Mouse (Mus musculus) embryonic facial prominence, embryonic 14.5 days (tissue): ENCODE results near the gene Olfr444. TPM values are rescaled to one million over a fixed set of nuclear protein-coding genes. Genes with fewer than 3 reads are reported as not detected.

Source experiments
- ATAC-seq: fragments of 200-750 bp; cut with Nextera tagmentation; 2 replicates; pipeline ENCODE4 v1.8.0; 2017; ENCODE audit warnings: low read depth, moderate number of reproducible peaks, moderate TSS enrichment
- DNase-seq: peaks from one replicate; pipeline ENCODE4 v3.0.0-alpha.2; 2015; ENCODE audit warnings: low spot score
- H3K27ac ChIP-seq: fragments of 300-500 bp; sonication (generic); replicated peaks from 2 replicates; pipeline ENCODE4 v1.5.1; 2014; ENCODE audit warnings: low read depth, mild to moderate bottlenecking, low read length, moderate library complexity
- H3K27me3 ChIP-seq: fragments of 300-500 bp; sonication (generic); replicated peaks from 2 replicates; pipeline ENCODE4 v1.6.1; 2014; ENCODE audit warnings: low read length; ENCODE audit not compliant: control insufficient read depth, insufficient read depth
- H3K36me3 ChIP-seq: fragments of 300-500 bp; sonication (generic); 2 replicates; pipeline ENCODE4 v1.6.1; 2014; ENCODE audit warnings: low read length, mixed read lengths; ENCODE audit not compliant: control insufficient read depth, insufficient read depth
- H3K4me1 ChIP-seq: fragments of 300-500 bp; sonication (generic); 2 replicates; pipeline ENCODE4 v1.6.1; 2014; ENCODE audit warnings: antibody characterized with exemption, low read length; ENCODE audit not compliant: control insufficient read depth, insufficient read depth
- H3K4me2 ChIP-seq: fragments of 300-500 bp; sonication (generic); 2 replicates; pipeline ENCODE4 v1.6.1; 2014; ENCODE audit warnings: low read depth, mild to moderate bottlenecking, low read length, moderate library complexity, mixed read lengths
- H3K4me3 ChIP-seq: fragments of 300-500 bp; sonication (generic); 2 replicates; pipeline ENCODE4 v1.5.1; 2014; ENCODE audit warnings: low read depth, mild to moderate bottlenecking, low read length
- H3K9ac ChIP-seq: fragments of 300-500 bp; sonication (generic); 2 replicates; pipeline ENCODE4 v1.6.1; 2014; ENCODE audit warnings: low read depth, mild to moderate bottlenecking, low read length, moderate library complexity, mixed read lengths
- H3K9me3 ChIP-seq: fragments of 300-500 bp; sonication (generic); 2 replicates; pipeline ENCODE4 v1.6.1; 2016; ENCODE audit warnings: low read length; ENCODE audit not compliant: control insufficient read depth
- WGBS: fragments of 180-500 bp; shearing (Covaris S2); extraction: QIAGEN DNeasy Blood & Tissue Kit; methylation state at CpG from one replicate; pipeline ENCODE4 v1.1.7; 2014; 5-methylcytosine and 5-hydroxymethylcytosine counted together
- polyA plus RNA-seq: library from polyadenylated mRNA; unstranded; fragments of >200 nt; fragmentation: Nextera tagmentation; extraction: Ambion mirVana; gene quantifications from 2 replicates; pipeline ENCODE4 v1.2.1, GENCODE M21; 2014

Olfr444 gene
- 0.11 TPM in 1 of 2 replicates, not detected in the other for polyA plus RNA-seq

DNA sequence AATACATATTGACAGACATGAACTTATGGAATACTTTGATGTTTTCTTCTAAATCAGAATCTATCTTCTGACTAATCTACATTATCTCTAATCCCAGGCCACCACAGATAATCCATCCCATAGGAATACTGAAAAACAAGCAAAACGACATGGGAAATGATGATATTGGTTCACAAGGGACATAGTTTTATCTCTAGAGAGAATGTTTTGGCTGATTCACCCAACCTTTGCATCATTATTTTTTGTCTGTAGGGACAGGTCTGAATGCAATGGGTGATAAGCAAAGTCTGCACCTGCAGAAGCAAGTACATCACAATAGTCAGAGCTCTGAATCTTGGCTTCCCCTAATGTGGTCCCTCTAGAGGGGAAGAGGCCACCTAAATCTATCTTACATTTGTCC is at the start of gene Olfr444:
TSS of gene Olfr444 (plus strand) at position 301 of the 400 bp plus-strand sequence.
- Histone ChIP-seq H3K4me2 (no peak within 1 kb of the TSS), H3K9ac (no peak within 1 kb of the TSS)

DNA sequence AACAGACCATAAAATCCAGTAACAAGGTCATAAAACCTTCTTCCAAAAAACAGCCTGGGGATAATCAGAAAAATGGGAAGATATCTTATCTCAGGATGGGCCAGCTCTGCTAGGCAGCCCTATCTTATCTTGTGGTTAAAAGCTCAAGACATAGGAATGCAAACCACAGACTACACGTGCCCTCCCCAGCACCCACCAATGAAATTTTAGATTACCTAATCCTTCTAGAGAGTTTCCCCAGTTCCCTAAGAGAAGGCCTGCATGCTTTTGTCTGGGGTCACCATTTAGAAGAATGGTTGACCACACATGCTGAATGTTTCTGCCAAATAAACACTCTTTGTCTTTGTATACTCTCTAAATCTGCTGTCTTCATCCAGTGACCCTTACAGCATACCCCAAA is 48.5 kb upstream of the Olfr444 start:
- Histone ChIP-seq H3K27me3 (no peaks in the 10 kb centered on the region), H3K4me2 (no peak overlapping the region), H3K4me3 (no peak overlapping the region), H3K4me1 (no peaks in the 10 kb centered on the region), H3K36me3 (no peaks in the 10 kb centered on the region), H3K9me3 (no peaks in the 10 kb centered on the region), H3K9ac (no peak overlapping the region), H3K27ac (no peak overlapping the region)
- DNase-seq = no peak
- WGBS = 39% methylated on average over 1 of the region's 1 CpGs
- no peak for ATAC-seq

More for the DNA sequence above, at the start of gene Olfr444:
- ATAC-seq (no peak), DNase-seq (no peak)
- Histone ChIP-seq H3K27me3 (no peaks in the 10 kb centered on the region), H3K4me3 (no peak within 1 kb of the TSS), H3K4me1 (no peaks in the 10 kb centered on the region), H3K36me3 (no peaks in the 10 kb centered on the region), H3K27ac (no peak within 1 kb of the TSS), H3K9me3 (no peaks in the 10 kb centered on the region)
- WGBS = 66% methylated on average over 1 of the region's 1 CpGs

DNA sequence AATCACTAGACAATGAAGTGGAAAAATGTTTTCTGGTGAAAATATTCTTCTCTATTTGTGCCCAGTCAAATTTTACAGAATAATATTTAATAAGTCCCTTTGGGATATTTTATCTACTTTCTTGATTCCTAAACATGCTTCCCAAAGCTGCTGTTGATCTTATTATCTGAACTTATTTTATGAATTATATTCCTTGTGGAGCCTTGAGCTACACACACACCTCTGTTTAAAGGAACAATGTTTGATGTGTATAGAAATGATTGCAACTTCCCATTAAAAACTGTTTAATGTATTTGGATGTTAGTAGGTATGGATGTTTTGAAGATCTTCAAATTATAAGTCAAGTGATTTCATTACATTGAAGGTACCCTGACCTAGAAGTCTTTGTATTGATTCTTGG is 40.3 kb upstream of the Olfr444 start, which contains the start of gene Olfr447:
TSS of gene Olfr447 (plus strand) at position 301 of the 400 bp plus-strand sequence.
- H3K9ac ChIP-seq = no peak within 1 kb of the TSS
- H3K4me3 ChIP-seq = no peak within 1 kb of the TSS
- no peaks in the 10 kb centered on the region for H3K4me1 ChIP-seq
- DNase-seq (no peak), ATAC-seq (no peak)
- H3K27ac ChIP-seq = no peak within 1 kb of the TSS
- H3K36me3 ChIP-seq = no peaks in the 10 kb centered on the region
- no peaks in the 10 kb centered on the region for H3K9me3 ChIP-seq
- no peak within 1 kb of the TSS for H3K4me2 ChIP-seq
- no peaks in the 10 kb centered on the region for H3K27me3 ChIP-seq

GRCm38 (mm10) chr6:42921077-42921476 is 27.8 kb upstream of the Olfr444 start, which contains the start of gene Olfr446:
TSS of gene Olfr446 (plus strand) at chr6:42921377.
- H3K27ac ChIP-seq = no peak within 1 kb of the TSS
- no peaks in the 10 kb centered on the region for H3K9me3 ChIP-seq
- H3K27me3 ChIP-seq = no peaks in the 10 kb centered on the region
- DNase-seq = no peak
- no peaks in the 10 kb centered on the region for H3K36me3 ChIP-seq
- no peak for ATAC-seq
- no peaks in the 10 kb centered on the region for H3K4me1 ChIP-seq
- H3K4me2 ChIP-seq = no peak within 1 kb of the TSS
- no peak within 1 kb of the TSS for H3K9ac ChIP-seq
- no peak within 1 kb of the TSS for H3K4me3 ChIP-seq
- WGBS = 64% methylated on average over 2 of the region's 2 CpGs

- ATAC-seq = no peak; the same call in 1 of the 2 replicates
- Histone ChIP-seq H3K27ac (no peak overlapping the region), H3K4me2 (no peak overlapping the region), H3K9ac (no peak overlapping the region), H3K9me3 (no peaks in the 10 kb centered on the region), H3K27me3 (no peaks in the 10 kb centered on the region), H3K4me1 (no peaks in the 10 kb centered on the region), H3K36me3 (no peaks in the 10 kb centered on the region), H3K4me3 (no peak overlapping the region)
- DNase-seq = peak; percentile 1
Observed at GRCm38 (mm10) chr6:42980377-42980776, 31.5 kb downstream of the Olfr444 start.

Other genes starting within 250 kb of the Olfr444 start
- 78.5 and 78.6 TPM in 2 replicates for gene Tcaf1, start 239.0 kb upstream of the Olfr444 start, polyA plus RNA-seq
- not detected in 2 replicates for gene Olfr453, start 209.7 kb upstream of the Olfr444 start, polyA plus RNA-seq
- not detected in 2 replicates for gene Olfr38, start 192.7 kb upstream of the Olfr444 start, polyA plus RNA-seq
- 0.11 TPM in 1 of 2 replicates, not detected in the other for gene Olfr452, start 164.0 kb upstream of the Olfr444 start, polyA plus RNA-seq
- gene Olfr450, start 137.1 kb upstream of the Olfr444 start, polyA plus RNA-seq = not detected in 2 replicates
- gene Olfr449, start 114.7 kb upstream of the Olfr444 start, polyA plus RNA-seq = not detected in 2 replicates
- not detected in 2 replicates for gene Olfr448, start 58.6 kb upstream of the Olfr444 start, polyA plus RNA-seq
- gene Olfr447, start 40.2 kb upstream of the Olfr444 start, polyA plus RNA-seq = not detected in 2 replicates
- gene Olfr446, start 27.7 kb upstream of the Olfr444 start, polyA plus RNA-seq = 0.07 and 0.14 TPM in 2 replicates
- not detected in 2 replicates for gene Olfr441, start 157.3 kb downstream of the Olfr444 start, polyA plus RNA-seq
- gene Olfr237-ps1, start 197.5 kb downstream of the Olfr444 start, polyA plus RNA-seq = not detected in 2 replicates
- not detected in 2 replicates for gene Olfr437, start 214.2 kb downstream of the Olfr444 start, polyA plus RNA-seq
- not detected in 2 replicates for gene Olfr13, start 223.1 kb downstream of the Olfr444 start, polyA plus RNA-seq
- gene Olfr435, start 248.1 kb downstream of the Olfr444 start, polyA plus RNA-seq = not detected in 2 replicates